Mouse (Mus musculus): ENCODE results near the gene Ttc14. TPM values are rescaled to one million over a fixed set of nuclear protein-coding genes. Genes with fewer than 3 reads are reported as not detected.

The Ttc14 gene
- 62.5 and 137 TPM in 2 replicates for polyA plus RNA-seq (2012; rRNA removed)

GRCm38 (mm10) chr3:33799617-33800512, at the start of gene Ttc14:
Gene Ttc14 (plus strand): TSS chr3:33799832.

GRCm38 (mm10) chr3:33843801-33844632, 44.4 kb downstream of the Ttc14 start, which contains the start of gene Ccdc39:
Gene Ccdc39 (minus strand): TSS chr3:33844310.

Other genes starting within 250 kb of the Ttc14 start
- gene Ccdc39, start 44.5 kb downstream of the Ttc14 start, polyA plus RNA-seq (2012; rRNA removed) = 2.3 and 4.4 TPM in 2 replicates
- gene Fxr1, start 220.1 kb downstream of the Ttc14 start, polyA plus RNA-seq (2012; rRNA removed) = 9.0 and 14.3 TPM in 2 replicates